Mouse (Mus musculus) liver, embryonic 18 days (tissue): Measurements from ENCODE around the gene Tigd3. TPM values are rescaled to one million over a fixed set of nuclear protein-coding genes. Genes with fewer than 3 reads are reported as not detected.

Experiments used
- polyA plus RNA-seq: library from polyadenylated mRNA; depleted of rRNA; stranded (reverse); fragments of >200 nt; gene quantifications from 2 replicates; pipeline ENCODE4 v1.2.3, GENCODE M21; 2012; rRNA removed

The Tigd3 gene
- polyA plus RNA-seq, result 1.1 and 1.4 TPM in 2 replicates

DNA sequence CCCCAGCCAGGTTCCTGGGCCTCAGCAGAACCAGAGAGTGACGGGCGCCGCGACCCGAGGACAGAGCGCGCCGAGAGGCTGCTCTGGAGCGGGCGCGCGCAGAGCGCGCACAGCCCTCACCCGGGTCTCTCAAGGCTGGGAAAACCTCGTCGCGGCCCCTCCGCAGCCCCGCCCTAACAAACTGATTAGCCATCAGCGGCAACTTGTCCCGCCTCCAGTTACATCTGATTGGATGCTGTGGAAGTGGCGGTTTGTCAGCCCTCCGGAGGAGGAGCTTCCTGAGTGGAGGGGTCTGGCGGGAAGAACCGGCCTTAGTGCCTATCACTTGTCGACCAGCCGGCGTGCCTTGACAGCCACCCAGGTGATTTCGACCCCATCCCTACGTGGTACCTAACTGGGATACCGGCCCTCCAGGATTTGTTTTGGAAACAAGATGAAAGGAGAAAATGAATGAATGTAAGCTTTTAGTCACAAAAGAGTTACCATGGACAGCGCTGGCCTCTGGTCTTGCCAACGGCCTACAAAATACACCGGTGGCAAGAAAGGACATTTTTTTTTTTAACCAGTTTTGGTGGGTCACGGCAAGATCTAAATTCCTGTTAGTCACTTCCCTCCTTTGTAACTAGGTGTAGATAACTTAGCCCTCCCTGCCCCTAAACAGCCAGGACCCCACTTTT is at the start of gene Tigd3:
Tigd3 (minus strand) TSS at position 148 of the 677 bp plus-strand sequence.

DNA sequence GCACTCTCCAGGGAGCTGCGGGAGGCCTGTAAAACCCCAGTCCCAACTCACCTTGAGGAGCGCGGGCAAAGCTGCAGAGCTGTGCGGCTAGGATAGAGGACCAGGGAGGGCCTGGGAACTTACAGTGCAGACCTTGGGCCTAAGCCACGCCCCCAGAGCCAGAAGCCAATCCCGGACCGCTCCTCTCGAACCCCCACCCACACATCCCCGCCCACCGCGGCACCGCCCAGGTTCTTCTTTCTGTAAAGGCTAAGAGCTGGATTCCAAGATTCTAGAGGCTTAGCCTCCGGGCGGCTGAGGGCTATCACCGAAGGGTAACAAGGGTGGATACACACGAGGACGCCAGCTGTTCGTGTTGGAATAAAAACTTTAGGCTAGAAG is 30.8 kb upstream of the Tigd3 start, which contains the start of gene Cdc42ep2:
Cdc42ep2 (minus strand) TSS at position 104 of the 381 bp plus-strand sequence.

GRCm38 (mm10) chr19:5913007-5913719 is 19.2 kb upstream of the Tigd3 start, which contains the start of gene Dpf2:
Gene Dpf2, minus strand, starts transcription at chr19:5913010.

GRCm38 (mm10) chr19:5877618-5878361 is 16.2 kb downstream of the Tigd3 start, which contains the start of gene Slc25a45:
Gene Slc25a45, plus strand, starts transcription at chr19:5877808.

GRCm38 (mm10) chr19:5874969-5875480 is 18.9 kb downstream of the Tigd3 start, which contains the start of gene Frmd8:
Gene Frmd8, minus strand, starts transcription at chr19:5875274.

Other genes starting within 250 kb of the Tigd3 start
- 21.9 and 28.0 TPM in 2 replicates for gene Sipa1, start 230.4 kb downstream of the Tigd3 start, polyA plus RNA-seq
- 14.1 and 14.8 TPM in 2 replicates for gene Map3k11, start 205.4 kb downstream of the Tigd3 start, polyA plus RNA-seq
- gene Pcnx3, start 205.2 kb downstream of the Tigd3 start, polyA plus RNA-seq, result 12.6 and 16.7 TPM in 2 replicates
- gene Kcnk7, start 189.8 kb downstream of the Tigd3 start, polyA plus RNA-seq, result 0.02 TPM in 2 replicates
- gene Ehbp1l1, start 167.8 kb downstream of the Tigd3 start, polyA plus RNA-seq, result 46.5 and 51.9 TPM in 2 replicates
- gene Fam89b, start 164.5 kb downstream of the Tigd3 start, polyA plus RNA-seq, result 27.2 and 28.2 TPM in 2 replicates
- gene Ltbp3, start 153.2 kb downstream of the Tigd3 start, polyA plus RNA-seq, result 3.3 and 3.8 TPM in 2 replicates
- 28.7 and 29.1 TPM in 2 replicates for gene Scyl1, start 122.7 kb downstream of the Tigd3 start, polyA plus RNA-seq
- 5.5 and 6.7 TPM in 2 replicates for gene Frmd8, start 18.9 kb downstream of the Tigd3 start, polyA plus RNA-seq
- gene Slc25a45, start 16.3 kb downstream of the Tigd3 start, polyA plus RNA-seq, result 10.8 and 11.3 TPM in 2 replicates
- gene Dpf2, start 18.9 kb upstream of the Tigd3 start, polyA plus RNA-seq, result 31.6 and 33.1 TPM in 2 replicates
- 3.1 and 3.5 TPM in 2 replicates for gene Cdc42ep2, start 30.7 kb upstream of the Tigd3 start, polyA plus RNA-seq
- gene Pola2, start 70.1 kb upstream of the Tigd3 start, polyA plus RNA-seq, result 32.2 and 32.9 TPM in 2 replicates
- gene Slc22a20, start 92.0 kb upstream of the Tigd3 start, polyA plus RNA-seq, result 0.05 and 0.07 TPM in 2 replicates
- gene Capn1, start 121.7 kb upstream of the Tigd3 start, polyA plus RNA-seq, result 16.0 and 18.9 TPM in 2 replicates
- 12.0 and 13.7 TPM in 2 replicates for gene Syvn1, start 152.4 kb upstream of the Tigd3 start, polyA plus RNA-seq
- 22.4 and 23.7 TPM in 2 replicates for gene Mrpl49, start 163.6 kb upstream of the Tigd3 start, polyA plus RNA-seq
- gene Fau, start 163.7 kb upstream of the Tigd3 start, polyA plus RNA-seq, result 1,008 and 1,075 TPM in 2 replicates
- 18.6 and 20.3 TPM in 2 replicates for gene Znhit2, start 167.0 kb upstream of the Tigd3 start, polyA plus RNA-seq
- gene Tm7sf2, start 174.2 kb upstream of the Tigd3 start, polyA plus RNA-seq, result 74.1 and 93.2 TPM in 2 replicates
- 20.2 and 24.9 TPM in 2 replicates for gene Vps51, start 183.1 kb upstream of the Tigd3 start, polyA plus RNA-seq
- gene Tmem262, start 185.9 kb upstream of the Tigd3 start, polyA plus RNA-seq, result not detected in 2 replicates
- gene Gm28374, start 188.1 kb upstream of the Tigd3 start, polyA plus RNA-seq, result 0.26 and 0.29 TPM in 2 replicates
- 18.7 and 21.2 TPM in 2 replicates for gene Zfpl1, start 190.8 kb upstream of the Tigd3 start, polyA plus RNA-seq
- 11.0 and 11.4 TPM in 2 replicates for gene Cdca5, start 190.8 kb upstream of the Tigd3 start, polyA plus RNA-seq
- gene AC131692.1, start 200.3 kb upstream of the Tigd3 start, polyA plus RNA-seq, result 0.14 and 0.23 TPM in 2 replicates
- 2.1 TPM in 2 replicates for gene Naaladl1, start 211.6 kb upstream of the Tigd3 start, polyA plus RNA-seq
- gene Sac3d1, start 224.5 kb upstream of the Tigd3 start, polyA plus RNA-seq, result 12.5 and 12.8 TPM in 2 replicates
- 32.0 and 35.8 TPM in 2 replicates for gene Snx15, start 234.2 kb upstream of the Tigd3 start, polyA plus RNA-seq
- 1.4 and 1.5 TPM in 2 replicates for gene Batf2, start 246.8 kb upstream of the Tigd3 start, polyA plus RNA-seq
- gene Arl2, start 247.4 kb upstream of the Tigd3 start, polyA plus RNA-seq, result 16.7 and 18.5 TPM in 2 replicates